ENCODE assay signal across 24 mouse cellular contexts in genomic region chr2:72956415-72956814, GRCm38 (mm10). TPM values are rescaled to one million over a fixed set of nuclear protein-coding genes. Genes with fewer than 3 reads are reported as not detected.
DNase-seq lines count a peak whose midpoint lies in the region; ATAC-seq and TF ChIP-seq lines count a peak whose summit lies in the region.
"Had no signal": no experiment of that assay in that cellular context is flagged by ENCODE, and none has a peak within 500 bp of the region (broad histone marks: within the 10 kb centered on the region; RNA-seq: fewer than 3 reads in every experiment).

No protein-coding gene starts in this region.

- no peaks in the 10 kb centered on the region for H3K9me3 ChIP-seq in lung, postnatal 0 days (ENCODE audit: low read length)
- no peaks in the 10 kb centered on the region for H3K9me3 ChIP-seq in ES-E14 (ENCODE audit: control insufficient read depth, insufficient read depth, low read depth, low read length)
- H3K9me3 ChIP-seq: embryonic facial prominence, embryonic 12.5 days; forebrain, embryonic 15.5 days; heart, embryonic 12.5 days; hindbrain, embryonic 12.5 days had no signal

- ATAC-seq in lung, postnatal 0 days, result no peak
- ATAC-seq: forebrain, embryonic 15.5 days; hindbrain, embryonic 16.5 days had no signal

- no peaks in the 10 kb centered on the region for H3K4me1 ChIP-seq in lung, postnatal 0 days (ENCODE audit: insufficient read depth, low read depth, low read length)
- H3K4me1 ChIP-seq in lung, adult 2 months (ENCODE audit: control insufficient read depth, insufficient read depth, low read length), result peaks cover 5% of the 10 kb centered on the region
- peaks cover 0 to 2% of the 10 kb centered on the region in 2 experiments; a peak in 1 of 4 replicates for H3K4me1 ChIP-seq in ES-E14 (ENCODE audit: control insufficient read depth in 2 of 2, insufficient read depth in 2 of 2, low read length in 2 of 2, poor library complexity in 1 of 2)
- H3K4me1 ChIP-seq: embryonic facial prominence, embryonic 12.5 days; forebrain, embryonic 15.5 days; hindbrain, embryonic 12.5 days had no signal

- peak; percentile 46 for TF ChIP-seq CTCF in layer of hippocampus, adult 2 months (conservative IDR thresholded peaks at IDR 0.05)
- 0 out of 2 replicates have a peak, but pooled peaks have one; percentile 28 for TF ChIP-seq CTCF in lung, postnatal 0 days (IDR thresholded peaks at IDR 0.05)
- no peak for TF ChIP-seq CTCF in lung, adult 2 months (IDR thresholded peaks at IDR 0.05; ENCODE audit: insufficient read depth, low read length)

- H3K4me3 ChIP-seq in layer of hippocampus, adult 2 months, result no peak overlapping the region
- no peak overlapping the region for H3K4me3 ChIP-seq in lung, postnatal 0 days (ENCODE audit: low read depth, low read length)
- no peak overlapping the region for H3K4me3 ChIP-seq in lung, adult 2 months (replicated peaks; ENCODE audit: extremely low read depth, low read depth, low read length)
- no peak overlapping the region for H3K4me3 ChIP-seq in ES-E14 (ENCODE audit: insufficient read depth in 1 of 2, low read depth in 1 of 2, low read length in 2 of 2, poor library complexity in 1 of 2, severe bottlenecking in 1 of 2)
- H3K4me3 ChIP-seq: embryonic facial prominence, embryonic 12.5 days; forebrain, embryonic 15.5 days; heart, embryonic 12.5 days; hindbrain, embryonic 12.5 days had no signal

- 95% methylated on average over 3 of the region's 3 CpGs for WGBS in lung, postnatal 0 days
- 94% methylated on average over 3 of the region's 3 CpGs for WGBS in lung, adult 2 months

- no peak overlapping the region for H3K27ac ChIP-seq in layer of hippocampus, adult 2 months
- H3K27ac ChIP-seq in lung, postnatal 0 days (ENCODE audit: low read length), result no peak overlapping the region
- no peak overlapping the region for H3K27ac ChIP-seq in ES-E14 (ENCODE audit: insufficient read depth, low read depth, low read length, poor library complexity, severe bottlenecking)
- H3K27ac ChIP-seq: embryonic facial prominence, embryonic 12.5 days; forebrain, embryonic 15.5 days; hindbrain, embryonic 12.5 days had no signal

- TF ChIP-seq POLR2A in lung, adult 2 months (IDR thresholded peaks at IDR 0.05; ENCODE audit: borderline replicate concordance, extremely low read depth, low read depth, low read length), result no peak

- H3K36me3 ChIP-seq in lung, postnatal 0 days (ENCODE audit: insufficient read depth, low read length), result 0 out of 2 replicates have a peak, but pooled peaks cover 3% of the 10 kb centered on the region
- H3K36me3 ChIP-seq in ES-E14 (ENCODE audit: control insufficient read depth, insufficient read depth, low read length, poor library complexity, severe bottlenecking), result peaks cover 5% of the 10 kb centered on the region

- no peak for DNase-seq in layer of hippocampus, adult 2 months (ENCODE audit: low spot score in 2 of 2)
- no peak for DNase-seq in layer of hippocampus, adult 9-11 months
- no peak for DNase-seq in lung, postnatal 0 days (ENCODE audit: low spot score)
- DNase-seq in lung, adult 2 months, result no peak
- DNase-seq in ES-E14 (ENCODE audit: low read depth, low spot score), result no peak
- no peak for DNase-seq in cerebellum, postnatal 36 days
- no peak for DNase-seq in kidney, postnatal 10 days
- DNase-seq: adrenal gland, adult 8-10 months; adrenal gland, postnatal 36 days; cerebellum, adult 2 months; cerebellum, postnatal 10 days; gastrocnemius, postnatal 10 days had no signal

- no peak overlapping the region for H3K4me2 ChIP-seq in lung, postnatal 0 days (replicated peaks; ENCODE audit: low read depth, low read length)
- H3K4me2 ChIP-seq: embryonic facial prominence, embryonic 12.5 days; forebrain, embryonic 15.5 days; heart, embryonic 12.5 days; hindbrain, embryonic 12.5 days had no signal

- in situ Hi-C loops in ES-E14 (cut with MboI; ENCODE audit: low sequenced_read_pairs in 2 of 2, unreplicated experiment in 2 of 2), result no loop called here

- no peaks in the 10 kb centered on the region for H3K27me3 ChIP-seq in lung, postnatal 0 days (replicated peaks; ENCODE audit: insufficient read depth, low read length)
- H3K27me3 ChIP-seq: embryonic facial prominence, embryonic 12.5 days; forebrain, embryonic 15.5 days; heart, embryonic 12.5 days; hindbrain, embryonic 12.5 days had no signal

- H3K9ac ChIP-seq in lung, postnatal 0 days (replicated peaks; ENCODE audit: low read depth), result no peak overlapping the region
- H3K9ac ChIP-seq in ES-E14 (ENCODE audit: insufficient read depth, low read depth, low read length, poor library complexity, severe bottlenecking), result no peak overlapping the region
- H3K9ac ChIP-seq: embryonic facial prominence, embryonic 12.5 days; forebrain, embryonic 15.5 days; heart, embryonic 12.5 days; hindbrain, embryonic 12.5 days had no signal

- no peak for TF ChIP-seq EP300 in lung, postnatal 0 days (IDR thresholded peaks at IDR 0.05)

TF ChIP-seq in ES-E14, 5 proteins besides CTCF, POLR2A, EP300 and RAD21:
- TF ChIP-seq MAFK (IDR thresholded peaks at IDR 0.05; ENCODE audit: insufficient read depth, low read depth, low read length) (no peak), ZNF384 (IDR thresholded peaks at IDR 0.05; ENCODE audit: low read depth, low read length) (peak; percentile 74), ZC3H11A (IDR thresholded peaks at IDR 0.05; ENCODE audit: borderline replicate concordance, low read depth, low read length) (no peak), HCFC1 (IDR thresholded peaks at IDR 0.05; ENCODE audit: borderline replicate concordance, insufficient read depth, low read length) (no peak)

RNA-seq across cellular contexts. Expression of gene Sp3, which starts 23.8 kb away (rescaled TPM):
- 10 to 100 TPM; 68.4 to 72.5 TPM for total RNA-seq in layer of hippocampus, adult 2 months (2021)
- 36.1 and 41.3 TPM in 2 replicates for polyA plus RNA-seq in lung, postnatal 0 days (2015; fragmentation: Nextera tagmentation; extraction: Ambion mirVana)
- 13.1 and 16.5 TPM in 2 replicates for polyA plus RNA-seq in lung, adult 2 months (2012; rRNA removed)
- total RNA-seq in ES-E14 (2012; rRNA removed), result 52.8 and 60.6 TPM in 2 replicates

RNA-seq across cellular contexts. Expression of gene Gm11084, which starts 30.1 kb away (rescaled TPM):
- total RNA-seq in layer of hippocampus, adult 2 months (2021), result not detected
- polyA plus RNA-seq in lung, postnatal 0 days (2015; fragmentation: Nextera tagmentation; extraction: Ambion mirVana), result not detected in 2 replicates
- not detected in 2 replicates for polyA plus RNA-seq in lung, adult 2 months (2012; rRNA removed)
- total RNA-seq in ES-E14 (2012; rRNA removed), result not detected in 2 replicates
- total RNA-seq: adrenal gland, adult 8-10 months; adrenal gland, postnatal 36 days; gastrocnemius, postnatal 10 days; heart, adult 8-10 months; heart, postnatal 25 days had no signal
- polyA plus RNA-seq: cerebellum, adult 2 months; cortical plate, adult 2 months; embryonic facial prominence, embryonic 12.5 days; forebrain, embryonic 11.5 days; forebrain, embryonic 15.5 days; gonadal fat pad, adult 2 months; heart, embryonic 12.5 days; heart, embryonic 16.5 days; hindbrain, embryonic 12.5 days; hindbrain, embryonic 16.5 days; intestine, embryonic 14.5 days had no signal
